ENCODE assay signal across 24 mouse cellular contexts in genomic region chr11:21988398-21988946, GRCm38 (mm10). TPM values are rescaled to one million over a fixed set of nuclear protein-coding genes. Genes with fewer than 3 reads are reported as not detected.
A peak's percentile ranks its signal among the peaks of the same experiment; 100 is the strongest.
DNase-seq lines count a peak whose midpoint lies in the region; ATAC-seq and TF ChIP-seq lines count a peak whose summit lies in the region.
"Had no signal": no experiment of that assay in that cellular context is flagged by ENCODE, and none has a peak within 500 bp of the region (broad histone marks: within the 10 kb centered on the region; RNA-seq: fewer than 3 reads in every experiment).

No protein-coding gene starts in this region.

- no peak for TF ChIP-seq POLR2A in ES-Bruce4 (IDR thresholded peaks at IDR 0.05; ENCODE audit: insufficient read depth, low read length)

- H3K27me3 ChIP-seq in ES-Bruce4 (ENCODE audit: control insufficient read depth, insufficient read depth, low read length, poor library complexity, severe bottlenecking), result peaks cover 9% of the 10 kb centered on the region
- H3K27me3 ChIP-seq in forebrain, embryonic 15.5 days, result peaks cover 7% of the 10 kb centered on the region; the same call in 1 of the 2 replicates
- H3K27me3 ChIP-seq: CH12.LX had no signal

- peak; percentile 45 for DNase-seq in ES-E14 (ENCODE audit: low read depth, low spot score)
- DNase-seq in ZHBTc4 (ENCODE audit: low read depth, low spot score), result peak; percentile 89
- DNase-seq in layer of hippocampus, postnatal 10 days (ENCODE audit: low spot score in 2 of 2), result no peak
- DNase-seq: adrenal gland, adult 8-10 months; adrenal gland, postnatal 14 days; adrenal gland, postnatal 36 days; B cell, adult 2 months; cerebellum, adult 11-12 months; cerebellum, adult 2 months; cerebellum, adult 9-10 months; cerebellum, postnatal 10 days; cerebellum, postnatal 25 days had no signal

- ATAC-seq in forebrain, embryonic 15.5 days (replicated peaks), result no peak
- ATAC-seq: activated CD4-positive, CD25-positive, alpha-beta regulatory T cell, adult 4 months; CD4-positive, CD25-positive, alpha-beta regulatory T cell, adult 4 months; forebrain, embryonic 13.5 days; forebrain, embryonic 16.5 days; Patski had no signal

- TF ChIP-seq CTCF in ES-Bruce4 (IDR thresholded peaks at IDR 0.05; ENCODE audit: low read depth, low read length), result no peak

- no peak overlapping the region for H3K4me3 ChIP-seq in ES-Bruce4 (ENCODE audit: low read depth, low read length)
- H3K4me3 ChIP-seq in ES-E14 (ENCODE audit: insufficient read depth in 1 of 2, low read depth in 1 of 2, low read length in 2 of 2, poor library complexity in 1 of 2, severe bottlenecking in 1 of 2), result no peak overlapping the region
- no peak overlapping the region for H3K4me3 ChIP-seq in forebrain, embryonic 15.5 days
- H3K4me3 ChIP-seq: embryonic facial prominence, embryonic 10.5 days; embryonic facial prominence, embryonic 12.5 days; forebrain, embryonic 13.5 days had no signal

- H3K4me2 ChIP-seq in forebrain, embryonic 15.5 days (replicated peaks), result no peak overlapping the region
- H3K4me2 ChIP-seq: embryonic facial prominence, embryonic 12.5 days; forebrain, embryonic 13.5 days had no signal

- H3K36me3 ChIP-seq in ES-Bruce4 (ENCODE audit: control insufficient read depth, insufficient read depth, low read length, poor library complexity, severe bottlenecking) (no peaks in the 10 kb centered on the region), ES-E14 (ENCODE audit: control insufficient read depth, insufficient read depth, low read length, poor library complexity, severe bottlenecking) (no peaks in the 10 kb centered on the region)
- no peaks in the 10 kb centered on the region for H3K36me3 ChIP-seq in forebrain, embryonic 15.5 days
- H3K36me3 ChIP-seq: embryonic facial prominence, embryonic 10.5 days; embryonic facial prominence, embryonic 12.5 days had no signal

- H3K27ac ChIP-seq in ES-Bruce4 (ENCODE audit: insufficient read depth, low read length) (no peak overlapping the region; the same call in 1 of the 2 replicates), ES-E14 (ENCODE audit: insufficient read depth, low read depth, low read length, poor library complexity, severe bottlenecking) (no peak overlapping the region)
- no peak overlapping the region for H3K27ac ChIP-seq in forebrain, embryonic 15.5 days (replicated peaks)
- H3K27ac ChIP-seq: embryonic facial prominence, embryonic 10.5 days; embryonic facial prominence, embryonic 12.5 days; forebrain, embryonic 13.5 days had no signal

- 78% methylated on average over 1 of the region's 1 CpGs for WGBS in forebrain, embryonic 15.5 days

- H3K4me1 ChIP-seq in ES-Bruce4 (ENCODE audit: control insufficient read depth, insufficient read depth, low read length) (no peaks in the 10 kb centered on the region), ES-E14 (ENCODE audit: control insufficient read depth in 2 of 2, insufficient read depth in 2 of 2, low read length in 2 of 2, poor library complexity in 1 of 2) (peaks cover 0 to 3% of the 10 kb centered on the region in 2 experiments; a peak in 2 of 4 replicates)
- H3K4me1 ChIP-seq in forebrain, embryonic 15.5 days, result peaks cover 9% of the 10 kb centered on the region

- peak; percentile 81 for TF ChIP-seq EP300 in ES-Bruce4 (IDR thresholded peaks at IDR 0.05; ENCODE audit: insufficient read depth, low read depth, low read length)

- H3K9me3 ChIP-seq in ES-Bruce4 (replicated peaks; ENCODE audit: control insufficient read depth, insufficient read depth, low read length, poor library complexity, severe bottlenecking) (no peaks in the 10 kb centered on the region; the same call in 1 of the 2 replicates), ES-E14 (ENCODE audit: control insufficient read depth, insufficient read depth, low read depth, low read length) (no peaks in the 10 kb centered on the region)
- H3K9me3 ChIP-seq in forebrain, embryonic 15.5 days, result no peaks in the 10 kb centered on the region
- H3K9me3 ChIP-seq: embryonic facial prominence, embryonic 12.5 days; forebrain, embryonic 13.5 days had no signal

- in situ Hi-C loops in ES-E14 (cut with MboI; ENCODE audit: low sequenced_read_pairs in 2 of 2, unreplicated experiment in 2 of 2), result no loop called here

- no peak overlapping the region for H3K9ac ChIP-seq in ES-Bruce4 (ENCODE audit: low read depth, poor library complexity, severe bottlenecking)
- H3K9ac ChIP-seq in ES-E14 (ENCODE audit: insufficient read depth, low read depth, low read length, poor library complexity, severe bottlenecking), result no peak overlapping the region
- H3K9ac ChIP-seq in forebrain, embryonic 15.5 days (replicated peaks), result no peak overlapping the region
- H3K9ac ChIP-seq: embryonic facial prominence, embryonic 12.5 days; forebrain, embryonic 13.5 days had no signal

TF ChIP-seq in ES-E14, 5 proteins besides CTCF, POLR2A, EP300 and RAD21:
- TF ChIP-seq ZNF384 (IDR thresholded peaks at IDR 0.05; ENCODE audit: low read depth, low read length) (no peak), HCFC1 (IDR thresholded peaks at IDR 0.05; ENCODE audit: borderline replicate concordance, insufficient read depth, low read length) (no peak), CHD2 (IDR thresholded peaks at IDR 0.05; ENCODE audit: low read depth, low read length) (no peak)
TF ChIP-seq in ES-E14: peak in this region for 0.

RNA-seq across cellular contexts. Expression of gene Otx1, which starts 14.2 kb away (rescaled TPM):
- polyA plus RNA-seq in ES-Bruce4 (2011; ENCODE audit: insufficient read depth, insufficient read length, low read depth, missing spikeins), result 0.40 and 0.60 TPM in 2 replicates
- 0.05 TPM in 1 of 2 replicates, not detected in the other for total RNA-seq in ES-E14 (2012; rRNA removed)
- total RNA-seq in layer of hippocampus, postnatal 10 days (2021), result 1 to 10 TPM; 4.8 to 5.3 TPM
- polyA plus RNA-seq in forebrain, embryonic 15.5 days (2015; fragmentation: Nextera tagmentation; extraction: Ambion mirVana), result 9.8 and 10.6 TPM in 2 replicates
- total RNA-seq: adrenal gland, adult 18-20 months; adrenal gland, adult 8-10 months; adrenal gland, postnatal 14 days; adrenal gland, postnatal 36 days; CH12.LX; MEL had no signal
- polyA plus RNA-seq: CD4-positive, CD25-positive, alpha-beta regulatory T cell, adult 4 months had no signal

Comparison
In these comparisons a context has a peak if more than half of its experiments do, and no peak if none do; other contexts are left out.
1. DNase-seq: peak in ES-E14 (single experiment) and ZHBTc4 (single experiment); none in layer of hippocampus, postnatal 10 days (0 of 2).